Mouse (Mus musculus): ENCODE data around the gene Arhgap42. TPM values are rescaled to one million over a fixed set of nuclear protein-coding genes. Genes with fewer than 3 reads are reported as not detected.

Arhgap42 gene
- total RNA-seq, 2 experiments from 2014 or later, result 4.0 to 5.6 TPM

- DNase-seq (ENCODE audit: low spot score), result no peak
Observed at GRCm38 (mm10) chr9:9041009-9041408, 197.9 kb downstream of the Arhgap42 start.

- DNase-seq (ENCODE audit: low spot score), result no peak
Observed at GRCm38 (mm10) chr9:9037017-9037671, 201.8 kb downstream of the Arhgap42 start.

GRCm38 (mm10) chr9:9027904-9028303 lies 211.0 kb downstream of the Arhgap42 start:
- no peak for DNase-seq (ENCODE audit: low spot score)

- no peak for DNase-seq (ENCODE audit: low spot score)
Observed at GRCm38 (mm10) chr9:9027445-9027844, 211.5 kb downstream of the Arhgap42 start.

GRCm38 (mm10) chr9:9015108-9015507 lies 223.8 kb downstream of the Arhgap42 start:
- DNase-seq (ENCODE audit: low spot score), result no peak

- no peak for DNase-seq (ENCODE audit: low spot score)
Observed at GRCm38 (mm10) chr9:9001170-9001569, 237.7 kb downstream of the Arhgap42 start.

GRCm38 (mm10) chr9:8996494-8996893 lies 242.4 kb downstream of the Arhgap42 start:
- DNase-seq (ENCODE audit: low spot score), result no peak

GRCm38 (mm10) chr9:8982315-8982714 lies 256.6 kb downstream of the Arhgap42 start:
- no peak for DNase-seq (ENCODE audit: low spot score)

GRCm38 (mm10) chr9:8977775-8978174 lies 261.1 kb downstream of the Arhgap42 start:
- no peak for DNase-seq (ENCODE audit: low spot score)

GRCm38 (mm10) chr9:8971491-8971890 lies 267.4 kb downstream of the Arhgap42 start, which contains the start of gene Gm16485:
Gene Gm16485 (plus strand): TSS chr9:8971791.
- no peak for DNase-seq (ENCODE audit: low spot score)

GRCm38 (mm10) chr9:8970240-8970639 lies 268.7 kb downstream of the Arhgap42 start:
- DNase-seq (ENCODE audit: low spot score), result peak; percentile 55

- peak; percentile 3 for DNase-seq (ENCODE audit: low spot score)
Observed at GRCm38 (mm10) chr9:8964512-8965133, 274.3 kb downstream of the Arhgap42 start.

- DNase-seq (ENCODE audit: low spot score), result no peak
Observed at GRCm38 (mm10) chr9:8953306-8953705, 285.6 kb downstream of the Arhgap42 start.

Data from gastrocnemius, adult 18-20 months (tissue).